Mouse (Mus musculus) ES-Bruce4 (cell line): ENCODE data around the gene Snx6. TPM values are rescaled to one million over a fixed set of nuclear protein-coding genes. Genes with fewer than 3 reads are reported as not detected.
"Not testable (repeated sequence)": the region's sequence is repeated elsewhere in the genome, so short reads cannot be mapped to it uniquely, and the experiment has no call there.

ENCODE experiments used
- H3K27ac ChIP-seq: 2 replicates; pipeline ENCODE4 v1.5.1; 2012; ENCODE audit warnings: low read length, inconsistent platforms; ENCODE audit not compliant: insufficient read depth
- H3K27me3 ChIP-seq: 2 replicates; pipeline ENCODE4 v1.6.1; 2012; ENCODE audit warnings: mild to moderate bottlenecking, low read length, inconsistent platforms; ENCODE audit not compliant: control insufficient read depth, poor library complexity, insufficient read depth, severe bottlenecking
- H3K36me3 ChIP-seq: 2 replicates; pipeline ENCODE4 v1.6.1; 2012; ENCODE audit warnings: inconsistent platforms, mild to moderate bottlenecking, low read length, moderate library complexity; ENCODE audit not compliant: control insufficient read depth, poor library complexity, insufficient read depth, severe bottlenecking
- H3K4me1 ChIP-seq: one replicate; pipeline ENCODE4 v1.8.1; 2011; ENCODE audit warnings: low read length; ENCODE audit not compliant: control insufficient read depth, insufficient read depth
- H3K4me3 ChIP-seq: 2 replicates; pipeline ENCODE4 v1.5.1; 2011; ENCODE audit warnings: low read depth, mild to moderate bottlenecking, low read length
- H3K9ac ChIP-seq: 2 replicates; pipeline ENCODE4 v1.6.1; 2012; ENCODE audit warnings: low read depth, mild to moderate bottlenecking, inconsistent platforms; ENCODE audit not compliant: poor library complexity, severe bottlenecking
- H3K9me3 ChIP-seq: replicated peaks from 2 replicates; pipeline ENCODE4 v1.6.1; 2012; ENCODE audit warnings: mild to moderate bottlenecking, low read length, inconsistent platforms; ENCODE audit not compliant: control insufficient read depth, poor library complexity, insufficient read depth, severe bottlenecking
- CTCF ChIP-seq: IDR thresholded peaks from one replicate; pipeline ENCODE4 v1.8.1; 2011; ENCODE audit warnings: low read depth, low read length
- EP300 ChIP-seq: IDR thresholded peaks from 2 replicates; pipeline ENCODE4 v1.6.1; 2011; ENCODE audit warnings: low read depth, low read length; ENCODE audit not compliant: insufficient read depth
- POLR2A ChIP-seq: IDR thresholded peaks from one replicate; pipeline ENCODE4 v1.8.1; 2011; ENCODE audit warnings: low read length; ENCODE audit not compliant: insufficient read depth
- polyA plus RNA-seq: library from polyadenylated mRNA; stranded (reverse); fragments of >200 nt; gene quantifications from 2 replicates; pipeline ENCODE4 v1.2.4, GENCODE M21; 2011; ENCODE audit warnings: low read depth; ENCODE audit not compliant: missing spikeins, insufficient read depth, insufficient read length

The Snx6 gene
- polyA plus RNA-seq, 1 experiment: 117 TPM

DNA sequence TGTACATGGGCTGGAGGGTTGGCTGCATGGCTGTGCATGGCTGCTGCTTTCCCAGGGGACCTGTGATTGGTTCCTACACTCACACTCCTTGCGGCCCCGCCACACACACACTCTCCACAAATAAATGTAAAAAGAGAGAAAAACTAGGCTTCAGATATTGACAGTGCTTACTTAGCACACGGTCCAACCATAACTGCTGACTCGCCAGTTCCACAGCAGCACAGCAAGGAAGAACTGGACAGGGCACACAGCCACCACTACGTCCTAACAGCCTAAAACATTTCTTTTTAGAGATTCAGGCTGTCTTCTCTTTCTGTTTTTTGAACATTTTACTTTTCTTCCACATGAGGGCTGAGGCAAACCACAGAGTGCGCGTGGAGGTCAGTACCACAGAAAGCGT is 4.0 kb downstream of the Snx6 start:
- H3K36me3 ChIP-seq: no peaks in the 10 kb centered on the region
- H3K4me3 ChIP-seq: no peak overlapping the region
- TF ChIP-seq CTCF (no peak), EP300 (no peak)
- H3K9ac ChIP-seq: no peak overlapping the region
- H3K27ac ChIP-seq: no peak overlapping the region
- H3K27me3 ChIP-seq: no peaks in the 10 kb centered on the region
- H3K4me1 ChIP-seq: peaks cover 2% of the 10 kb centered on the region
- H3K9me3 ChIP-seq: no peaks in the 10 kb centered on the region

- H3K4me1 ChIP-seq: peaks cover 2% of the 10 kb centered on the region
These were observed 6.0 kb downstream of the Snx6 start for GRCm38 (mm10) chr12:54789346-54790143.

DNA sequence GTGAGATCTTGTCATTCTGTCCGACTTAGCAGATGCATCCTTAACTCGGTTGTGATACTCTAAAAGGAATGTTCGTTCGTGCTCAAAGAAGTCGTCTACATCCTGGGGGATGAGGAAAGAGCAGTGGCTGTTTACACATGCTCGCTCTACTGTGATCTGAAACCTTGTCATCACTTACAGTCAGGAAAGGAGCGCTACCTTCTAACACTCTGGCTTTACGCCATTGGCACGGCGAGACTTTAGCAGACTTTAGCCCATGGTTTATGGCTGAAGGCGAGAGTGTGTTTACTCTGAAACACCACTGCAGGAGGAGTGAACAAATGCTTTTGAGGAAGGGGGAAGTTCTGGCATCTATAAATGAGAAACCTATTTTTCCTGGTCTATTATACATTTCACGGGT is 31.9 kb downstream of the Snx6 start:
- H3K9me3 ChIP-seq: no peaks in the 10 kb centered on the region
- H3K27me3 ChIP-seq: no peaks in the 10 kb centered on the region
- no peak overlapping the region for H3K4me3 ChIP-seq
- H3K36me3 ChIP-seq: peaks cover 31% of the 10 kb centered on the region
- no peak for TF ChIP-seq EP300
- no peak for TF ChIP-seq CTCF
- TF ChIP-seq POLR2A: no peak
- H3K4me1 ChIP-seq: peaks cover 1% of the 10 kb centered on the region
- H3K27ac ChIP-seq: no peak overlapping the region
- H3K9ac ChIP-seq: no peak overlapping the region

More at GRCm38 (mm10) chr12:54789346-54790143, 6.0 kb downstream of the Snx6 start:
- H3K36me3 ChIP-seq: no peaks in the 10 kb centered on the region; the same call in 1 of the 2 replicates
- TF ChIP-seq CTCF: no peak
- no peak for TF ChIP-seq EP300
- no peak for TF ChIP-seq POLR2A
- no peak overlapping the region for H3K4me3 ChIP-seq
- peak overlapping the region; percentile 23; the same call in 1 of the 2 replicates for H3K27ac ChIP-seq
- no peaks in the 10 kb centered on the region for H3K27me3 ChIP-seq
- 0 out of 2 replicates have a peak overlapping the region, but pooled peaks have one; percentile 14 for H3K9ac ChIP-seq
- H3K9me3 ChIP-seq: no peaks in the 10 kb centered on the region

DNA sequence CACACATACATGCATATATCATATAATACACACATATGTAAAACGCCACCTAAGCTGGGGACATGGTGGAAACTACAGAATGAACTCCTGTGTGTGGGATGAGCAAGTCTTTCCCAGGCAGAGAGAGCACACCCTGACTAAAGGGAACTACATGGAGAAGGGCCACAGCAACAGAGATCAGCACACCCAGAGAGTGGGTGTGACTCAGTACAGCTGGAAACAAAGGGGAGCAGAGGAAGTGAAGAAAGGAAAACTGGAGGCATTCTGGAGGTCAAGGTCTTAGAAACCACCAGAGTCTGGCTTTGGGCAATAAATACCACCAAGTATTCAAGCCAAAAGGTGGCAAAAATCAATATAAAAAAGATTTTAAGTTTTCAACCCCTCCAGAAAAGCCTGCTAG is 34.8 kb downstream of the Snx6 start:
- no peak for TF ChIP-seq EP300
- TF ChIP-seq CTCF: no peak
- TF ChIP-seq POLR2A: no peak
- Histone ChIP-seq H3K36me3 (peaks cover 21% of the 10 kb centered on the region), H3K9me3 (no peaks in the 10 kb centered on the region), H3K4me1 (peaks cover 1% of the 10 kb centered on the region), H3K27ac (no peak overlapping the region), H3K4me3 (no peak overlapping the region), H3K9ac (no peak overlapping the region), H3K27me3 (no peaks in the 10 kb centered on the region)

DNA sequence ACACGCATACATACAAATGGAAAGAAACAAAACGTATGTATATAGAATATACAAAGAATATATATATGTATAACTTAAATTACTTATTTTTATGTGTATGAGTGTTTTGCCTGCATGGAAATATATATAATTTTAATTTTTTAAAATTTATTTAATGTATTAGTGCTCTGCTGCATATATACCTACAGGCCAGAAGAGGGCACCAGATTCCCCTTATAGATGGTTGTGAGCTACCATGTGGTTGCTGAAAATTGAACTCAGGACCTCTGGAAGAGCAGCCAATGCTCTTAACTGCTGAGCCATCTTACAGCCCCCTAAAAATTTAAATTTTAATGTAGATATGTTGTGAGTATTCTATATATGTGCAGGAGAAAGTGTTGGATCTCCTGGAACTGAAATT is 36.7 kb downstream of the Snx6 start:
- Histone ChIP-seq H3K9ac (no peak overlapping the region), H3K4me1 (peaks cover 1% of the 10 kb centered on the region), H3K9me3 (no peaks in the 10 kb centered on the region), H3K36me3 (peaks cover 21% of the 10 kb centered on the region), H3K27ac (no peak overlapping the region), H3K27me3 (no peaks in the 10 kb centered on the region), H3K4me3 (no peak overlapping the region)
- TF ChIP-seq EP300: no peak

- H3K27me3 ChIP-seq: no peaks in the 10 kb centered on the region
- TF ChIP-seq EP300 (no peak), CTCF (no peak)
- no peak overlapping the region for H3K9ac ChIP-seq
- peaks cover 7% of the 10 kb centered on the region for H3K36me3 ChIP-seq
- no peaks in the 10 kb centered on the region for H3K4me1 ChIP-seq
- no peak overlapping the region for H3K4me3 ChIP-seq
- no peaks in the 10 kb centered on the region for H3K9me3 ChIP-seq
- H3K27ac ChIP-seq: no peak overlapping the region
These were observed 46.9 kb downstream of the Snx6 start for GRCm38 (mm10) chr12:54748647-54749046.

DNA sequence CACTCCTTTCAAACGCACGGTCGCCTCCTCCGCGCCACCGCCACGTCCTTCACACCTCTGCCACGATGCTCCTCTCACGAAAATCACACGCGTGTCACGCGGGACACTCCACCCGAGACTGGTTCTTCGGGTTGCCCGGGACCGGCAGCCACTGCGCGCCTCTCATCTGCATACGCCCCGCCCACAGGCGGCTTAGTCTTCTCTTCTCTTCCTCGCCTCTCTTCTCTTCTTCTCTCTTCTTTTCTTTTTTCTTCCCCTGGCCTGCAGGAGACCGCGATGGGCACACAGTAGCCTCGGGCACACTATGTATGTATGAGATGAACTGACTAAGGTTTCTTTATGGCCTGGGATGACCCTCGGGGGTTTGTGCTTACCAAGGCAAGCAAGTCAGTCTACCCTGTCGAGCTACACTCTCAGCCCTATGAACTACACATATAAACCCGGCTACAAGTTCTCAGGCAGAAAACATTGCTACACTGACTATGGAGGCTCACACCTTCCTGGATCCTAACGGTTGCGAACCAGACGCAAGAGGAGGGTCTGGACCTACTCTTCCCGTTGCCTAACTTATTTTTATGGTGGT is 56.8 kb downstream of the Snx6 start:
- H3K27me3 ChIP-seq, H3K9me3 ChIP-seq, H3K27ac ChIP-seq, H3K4me1 ChIP-seq, H3K36me3 ChIP-seq, H3K9ac ChIP-seq: not testable (repeated sequence)
- 0 out of 2 replicates have a peak overlapping the region, but pooled peaks have one; percentile 39 for H3K4me3 ChIP-seq

GRCm38 (mm10) chr12:54737891-54738660 is 57.4 kb downstream of the Snx6 start:
- H3K36me3 ChIP-seq, H3K4me3 ChIP-seq, H3K4me1 ChIP-seq, H3K27ac ChIP-seq, H3K9me3 ChIP-seq, H3K9ac ChIP-seq, H3K27me3 ChIP-seq: not testable (repeated sequence)
